Mouse (Mus musculus) hindbrain, embryonic 14.5 days (tissue): ENCODE data around the gene Hnrnpc. TPM values are rescaled to one million over a fixed set of nuclear protein-coding genes. Genes with fewer than 3 reads are reported as not detected.
"Not testable (repeated sequence)": the region's sequence is repeated elsewhere in the genome, so short reads cannot be mapped to it uniquely, and the experiment has no call there.

Experiments used
- ATAC-seq: fragments of 200-750 bp; cut with Nextera tagmentation; 2 replicates; pipeline ENCODE4 v1.8.0; 2017; ENCODE audit warnings: moderate number of reproducible peaks, mild to moderate bottlenecking, moderate TSS enrichment, moderate library complexity; ENCODE audit not compliant: low FRiP score
- DNase-seq: peaks from one replicate; pipeline ENCODE4 v3.0.0-alpha.2; 2015; ENCODE audit warnings: low spot score
- H3K27ac ChIP-seq: fragments of 300-500 bp; sonication (generic); 2 replicates; pipeline ENCODE4 v1.5.1; 2014; ENCODE audit warnings: mild to moderate bottlenecking, moderate library complexity
- H3K27me3 ChIP-seq: fragments of 300-500 bp; sonication (generic); 2 replicates; pipeline ENCODE4 v1.6.1; 2014; ENCODE audit warnings: mild to moderate bottlenecking, low read length, mixed read lengths; ENCODE audit not compliant: control insufficient read depth, insufficient read depth
- H3K36me3 ChIP-seq: fragments of 300-500 bp; sonication (generic); replicated peaks from 2 replicates; pipeline ENCODE4 v1.6.1; 2014; ENCODE audit not compliant: control insufficient read depth, insufficient read depth
- H3K4me1 ChIP-seq: fragments of 300-500 bp; sonication (generic); replicated peaks from 2 replicates; pipeline ENCODE4 v1.6.1; 2014; ENCODE audit warnings: antibody characterized with exemption, low read length, mixed read lengths; ENCODE audit not compliant: control insufficient read depth, insufficient read depth
- H3K4me2 ChIP-seq: fragments of 300-500 bp; sonication (generic); replicated peaks from 2 replicates; pipeline ENCODE4 v1.6.1; 2014; ENCODE audit warnings: mild to moderate bottlenecking, moderate library complexity
- H3K4me3 ChIP-seq: fragments of 300-500 bp; sonication (generic); replicated peaks from 2 replicates; pipeline ENCODE4 v1.5.1; 2014; ENCODE audit warnings: mild to moderate bottlenecking, low read length
- H3K9ac ChIP-seq: fragments of 300-500 bp; sonication (generic); 2 replicates; pipeline ENCODE4 v1.6.1; 2014
- H3K9me3 ChIP-seq: fragments of 300-500 bp; sonication (generic); 2 replicates; pipeline ENCODE4 v1.6.1; 2016; ENCODE audit warnings: low read length; ENCODE audit not compliant: control insufficient read depth
- WGBS: fragments of 180-500 bp; shearing (Covaris S2); extraction: QIAGEN DNeasy Blood & Tissue Kit; methylation state at CpG from one replicate; pipeline ENCODE4 v1.1.7; 2014; 5-methylcytosine and 5-hydroxymethylcytosine counted together
- polyA plus RNA-seq: library from polyadenylated mRNA; unstranded; fragments of >200 nt; fragmentation: Nextera tagmentation; extraction: Ambion mirVana; gene quantifications from 2 replicates; pipeline ENCODE4 v1.2.1, GENCODE M21; 2014

Gene Hnrnpc
- polyA plus RNA-seq, 1 experiment from 2014 or later: 451 TPM

DNA sequence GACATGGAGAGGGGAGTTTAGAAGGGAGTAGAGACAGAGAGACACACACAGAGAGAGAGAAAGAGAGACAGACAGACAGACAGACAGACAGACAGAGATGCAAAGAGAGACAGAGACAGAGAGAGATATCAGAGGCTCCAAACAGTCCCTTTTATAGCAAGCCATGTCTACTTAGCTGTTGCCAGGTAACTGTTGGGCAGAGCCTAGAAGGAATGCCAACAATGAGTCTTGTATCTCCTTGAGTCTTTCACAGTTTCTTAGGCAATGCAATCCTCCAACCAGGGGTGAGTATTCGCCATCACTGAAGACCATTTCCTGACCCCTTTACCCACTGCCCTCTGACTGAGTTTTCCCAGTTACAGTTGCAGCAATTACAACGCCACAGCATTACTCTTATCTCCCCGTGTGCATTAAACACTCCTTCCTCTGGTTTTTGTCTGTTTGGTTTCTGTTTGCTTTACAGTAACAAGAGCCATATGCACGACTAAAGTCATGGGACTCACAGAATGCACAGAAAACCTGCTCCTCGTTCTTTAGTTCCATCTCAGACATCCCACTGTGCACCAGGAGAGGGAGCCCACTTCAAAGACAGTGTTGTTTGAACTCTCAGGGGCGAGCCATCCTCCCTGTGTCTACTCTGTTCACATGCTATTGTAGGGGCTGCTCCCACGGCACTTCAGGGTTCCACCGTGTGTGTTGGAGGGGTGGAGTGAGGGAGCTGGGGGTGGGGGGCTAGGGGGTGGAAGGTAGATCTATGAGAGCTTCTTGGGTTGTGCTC is 58.7 kb downstream of the Hnrnpc start:
- Histone ChIP-seq H3K4me3 (no peak overlapping the region), H3K9ac (no peak overlapping the region), H3K4me1 (no peaks in the 10 kb centered on the region; the same call in 1 of the 2 replicates), H3K27ac (no peak overlapping the region), H3K4me2 (no peak overlapping the region), H3K27me3 (no peaks in the 10 kb centered on the region), H3K9me3 (no peaks in the 10 kb centered on the region), H3K36me3 (no peaks in the 10 kb centered on the region)
- ATAC-seq (no peak), DNase-seq (no peak)
- WGBS: 6% methylated on average over 8 of the region's 8 CpGs

DNA sequence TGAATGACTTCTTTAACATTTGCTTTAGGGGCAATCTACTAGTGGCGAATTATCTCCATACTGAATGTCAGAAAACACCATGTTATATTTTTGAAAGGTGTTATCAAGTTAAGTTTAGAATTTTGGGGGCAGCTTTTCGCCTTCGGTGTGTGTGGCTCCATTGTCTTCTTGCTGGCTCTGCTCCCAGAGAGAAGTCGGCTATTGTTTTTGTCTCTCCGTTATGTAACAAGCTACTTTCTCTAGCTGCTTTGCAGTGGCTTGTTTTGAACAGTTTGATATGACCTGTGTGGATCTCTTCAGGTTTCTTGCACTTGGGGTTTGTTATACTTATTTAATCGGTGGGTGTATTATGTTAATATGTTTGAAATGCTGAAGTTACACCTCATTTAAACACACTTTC is 60.4 kb downstream of the Hnrnpc start:
- no peaks in the 10 kb centered on the region for H3K27me3 ChIP-seq
- H3K4me2 ChIP-seq: no peak overlapping the region
- H3K9me3 ChIP-seq: no peaks in the 10 kb centered on the region
- WGBS: 61% methylated on average over 6 of the region's 6 CpGs
- no peak overlapping the region for H3K4me3 ChIP-seq
- no peak for ATAC-seq
- DNase-seq: no peak
- H3K36me3 ChIP-seq: no peaks in the 10 kb centered on the region
- H3K27ac ChIP-seq: no peak overlapping the region
- H3K9ac ChIP-seq: no peak overlapping the region
- H3K4me1 ChIP-seq: no peaks in the 10 kb centered on the region; the same call in 1 of the 2 replicates

DNA sequence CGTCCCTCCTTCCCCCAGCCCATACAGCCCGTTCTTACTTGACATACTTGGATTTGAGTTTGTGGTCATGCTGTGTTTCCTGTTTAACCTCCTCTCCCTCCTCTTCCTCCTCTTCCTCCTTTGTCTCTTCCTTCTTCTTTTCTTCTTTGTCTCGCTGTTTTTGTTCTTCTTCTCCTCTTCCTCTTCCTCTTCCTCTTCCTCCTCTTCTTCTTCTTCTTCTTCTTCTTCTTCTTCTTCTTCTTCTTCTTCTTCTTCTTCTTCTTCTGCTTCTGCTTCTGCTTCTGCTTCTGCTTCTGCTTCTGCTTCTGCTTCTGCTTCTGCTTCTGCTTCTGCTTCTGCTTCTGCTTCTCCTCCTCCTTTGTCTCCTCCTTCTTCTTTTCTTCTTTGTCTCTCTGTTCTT is 61.5 kb downstream of the Hnrnpc start, which contains the start of gene Olfr221:
Olfr221 (minus strand) TSS at position 101 of the 400 bp plus-strand sequence.
- H3K4me2 ChIP-seq, DNase-seq, H3K36me3 ChIP-seq, H3K9me3 ChIP-seq, H3K27me3 ChIP-seq, H3K4me3 ChIP-seq, H3K4me1 ChIP-seq, ATAC-seq, H3K27ac ChIP-seq, H3K9ac ChIP-seq: not testable (repeated sequence)
- 65% methylated on average over 3 of the region's 3 CpGs for WGBS

DNA sequence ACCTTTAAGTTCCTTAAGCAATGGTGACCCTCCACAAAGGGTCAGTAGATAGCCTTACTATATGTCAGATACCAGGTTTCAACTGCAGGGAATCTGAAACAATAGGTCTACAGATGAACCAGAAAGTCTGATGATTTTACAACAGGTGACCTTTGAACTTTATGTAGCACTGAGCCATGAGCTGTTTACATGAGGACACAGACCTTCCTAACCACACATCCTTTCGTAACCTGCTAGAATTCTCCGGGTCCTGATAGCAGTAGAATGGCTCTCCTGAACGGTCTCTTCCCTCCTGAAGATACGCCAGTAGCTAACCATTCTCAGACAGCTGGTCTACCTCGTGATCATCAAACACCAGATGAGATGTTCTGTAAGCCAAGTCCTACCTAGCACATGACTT is 64.5 kb downstream of the Hnrnpc start:
- Histone ChIP-seq H3K4me2 (no peak overlapping the region), H3K9me3 (no peaks in the 10 kb centered on the region), H3K9ac (no peak overlapping the region), H3K27me3 (no peaks in the 10 kb centered on the region), H3K27ac (no peak overlapping the region), H3K36me3 (no peaks in the 10 kb centered on the region), H3K4me3 (no peak overlapping the region), H3K4me1 (no peaks in the 10 kb centered on the region)
- DNase-seq (no peak), ATAC-seq (no peak)
- WGBS: 88% methylated on average over 5 of the region's 5 CpGs

DNA sequence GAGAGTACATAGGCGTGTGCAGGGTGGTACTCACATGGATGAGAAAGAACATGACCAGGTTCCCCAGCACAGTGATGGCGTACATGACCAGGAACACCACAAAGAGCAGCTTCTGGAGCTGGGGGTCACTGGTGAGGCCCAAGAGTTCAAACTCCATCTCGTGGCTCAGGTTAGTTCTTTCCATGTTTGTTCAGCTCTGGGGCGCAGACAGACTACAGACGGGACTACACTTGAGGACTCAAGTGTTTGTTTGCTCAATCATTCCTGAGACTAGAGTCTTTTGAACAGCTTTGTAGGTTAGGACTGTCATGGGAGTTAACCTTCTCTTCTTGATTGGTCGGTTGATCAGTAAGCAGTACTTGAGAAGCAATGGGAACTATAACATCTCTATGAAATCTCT is 67.9 kb downstream of the Hnrnpc start:
- Histone ChIP-seq H3K4me2 (no peak overlapping the region), H3K4me1 (no peaks in the 10 kb centered on the region), H3K27ac (no peak overlapping the region), H3K27me3 (no peaks in the 10 kb centered on the region), H3K9ac (no peak overlapping the region), H3K9me3 (no peaks in the 10 kb centered on the region), H3K36me3 (no peaks in the 10 kb centered on the region), H3K4me3 (no peak overlapping the region)
- WGBS: 87% methylated on average over 6 of the region's 6 CpGs
- ATAC-seq (no peak), DNase-seq (no peak)

DNA sequence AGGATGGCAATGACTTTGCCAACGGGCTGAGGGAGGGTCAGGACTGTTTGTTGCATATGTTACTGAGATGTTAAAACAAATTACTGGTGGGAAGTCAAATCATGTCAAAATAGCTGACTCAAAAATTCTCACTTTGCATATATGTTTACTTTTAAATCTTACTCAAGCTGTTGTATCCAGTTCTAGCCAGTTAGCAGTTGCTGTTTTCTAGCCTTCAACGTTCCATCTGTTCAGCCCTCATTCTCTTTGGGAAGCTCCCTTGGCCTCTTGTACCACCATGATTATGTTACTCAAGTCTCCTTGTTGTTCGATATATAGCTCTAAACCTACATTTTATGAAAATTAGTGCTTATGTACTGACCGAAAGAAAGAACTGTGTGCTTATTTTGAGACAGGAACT is 77.5 kb downstream of the Hnrnpc start:
- WGBS: 93% methylated on average over 4 of the region's 4 CpGs
- no peaks in the 10 kb centered on the region for H3K36me3 ChIP-seq
- no peak overlapping the region for H3K9ac ChIP-seq
- H3K4me3 ChIP-seq: no peak overlapping the region
- H3K27ac ChIP-seq: no peak overlapping the region
- DNase-seq (no peak), ATAC-seq (no peak)
- H3K4me2 ChIP-seq: no peak overlapping the region
- H3K9me3 ChIP-seq: no peaks in the 10 kb centered on the region
- H3K27me3 ChIP-seq: no peaks in the 10 kb centered on the region
- H3K4me1 ChIP-seq: peaks cover 14% of the 10 kb centered on the region

DNA sequence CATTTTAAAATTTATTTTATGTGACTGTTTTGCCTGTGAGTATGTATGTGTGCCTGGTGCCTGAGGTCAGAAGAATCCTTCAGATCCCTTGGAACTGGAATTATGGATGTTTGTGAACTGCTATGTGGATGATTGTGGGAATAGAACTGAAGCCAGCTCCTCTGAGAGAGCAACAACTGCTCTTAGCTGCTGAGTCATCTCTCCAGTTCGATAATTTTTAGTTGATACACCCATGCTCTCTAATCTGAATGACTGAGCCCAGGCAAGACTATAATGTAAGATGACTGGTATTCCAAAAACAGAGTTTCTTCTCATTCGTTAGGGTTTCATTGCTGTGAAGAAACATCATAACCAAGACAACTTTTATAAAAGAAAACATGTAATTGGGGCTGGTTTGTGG is 79.7 kb downstream of the Hnrnpc start:
- 89% methylated on average over 2 of the region's 2 CpGs for WGBS
- Histone ChIP-seq H3K27ac (no peak overlapping the region), H3K4me2 (no peak overlapping the region), H3K27me3 (no peaks in the 10 kb centered on the region), H3K4me3 (no peak overlapping the region), H3K9ac (no peak overlapping the region), H3K36me3 (no peaks in the 10 kb centered on the region), H3K4me1 (peaks cover 21% of the 10 kb centered on the region), H3K9me3 (no peaks in the 10 kb centered on the region)
- no peak for ATAC-seq
- DNase-seq: no peak

Other genes starting within 250 kb of the Hnrnpc start
- gene Mettl17, start 219.2 kb downstream of the Hnrnpc start, polyA plus RNA-seq: 76.0 and 87.5 TPM in 2 replicates
- gene Slc39a2, start 211.1 kb downstream of the Hnrnpc start, polyA plus RNA-seq: 0.95 and 1.5 TPM in 2 replicates
- 165 and 190 TPM in 2 replicates for gene Ndrg2, start 189.9 kb downstream of the Hnrnpc start, polyA plus RNA-seq
- not detected in 2 replicates for gene Tppp2, start 185.6 kb downstream of the Hnrnpc start, polyA plus RNA-seq
- not detected in 2 replicates for gene Rnase13, start 181.3 kb downstream of the Hnrnpc start, polyA plus RNA-seq
- gene Arhgef40, start 119.3 kb downstream of the Hnrnpc start, polyA plus RNA-seq: 67.2 and 68.8 TPM in 2 replicates
- 0.29 and 0.37 TPM in 2 replicates for gene Tmem253, start 88.4 kb downstream of the Hnrnpc start, polyA plus RNA-seq
- 26.4 and 28.7 TPM in 2 replicates for gene Zfp219, start 83.3 kb downstream of the Hnrnpc start, polyA plus RNA-seq
- gene Olfr221, start 61.6 kb downstream of the Hnrnpc start, polyA plus RNA-seq: not detected in 2 replicates
- gene Rpgrip1, start 6.7 kb upstream of the Hnrnpc start, polyA plus RNA-seq: 31.1 and 41.6 TPM in 2 replicates
- gene Supt16, start 93.4 kb upstream of the Hnrnpc start, polyA plus RNA-seq: 50.2 and 53.3 TPM in 2 replicates
- 47.3 and 52.3 TPM in 2 replicates for gene Chd8, start 153.8 kb upstream of the Hnrnpc start, polyA plus RNA-seq
- gene Tox4, start 175.1 kb upstream of the Hnrnpc start, polyA plus RNA-seq: 55.7 and 56.6 TPM in 2 replicates
- 58.2 and 60.4 TPM in 2 replicates for gene Rab2b, start 175.5 kb upstream of the Hnrnpc start, polyA plus RNA-seq
- 37.1 and 37.8 TPM in 2 replicates for gene Mettl3, start 201.1 kb upstream of the Hnrnpc start, polyA plus RNA-seq
- 47.5 and 50.0 TPM in 2 replicates for gene Sall2, start 224.7 kb upstream of the Hnrnpc start, polyA plus RNA-seq